Mouse (Mus musculus) right cerebral cortex, adult 2 months (tissue): ENCODE measurements around the gene Rbmxl2.

Experiments used
- DNase-seq, 2 experiments: peaks; one replicate each; pipeline ENCODE4 v3.0.0; 2021 to 2022; ENCODE audit warnings: low spot score in 2 of 2

Gene Rbmxl2

DNA sequence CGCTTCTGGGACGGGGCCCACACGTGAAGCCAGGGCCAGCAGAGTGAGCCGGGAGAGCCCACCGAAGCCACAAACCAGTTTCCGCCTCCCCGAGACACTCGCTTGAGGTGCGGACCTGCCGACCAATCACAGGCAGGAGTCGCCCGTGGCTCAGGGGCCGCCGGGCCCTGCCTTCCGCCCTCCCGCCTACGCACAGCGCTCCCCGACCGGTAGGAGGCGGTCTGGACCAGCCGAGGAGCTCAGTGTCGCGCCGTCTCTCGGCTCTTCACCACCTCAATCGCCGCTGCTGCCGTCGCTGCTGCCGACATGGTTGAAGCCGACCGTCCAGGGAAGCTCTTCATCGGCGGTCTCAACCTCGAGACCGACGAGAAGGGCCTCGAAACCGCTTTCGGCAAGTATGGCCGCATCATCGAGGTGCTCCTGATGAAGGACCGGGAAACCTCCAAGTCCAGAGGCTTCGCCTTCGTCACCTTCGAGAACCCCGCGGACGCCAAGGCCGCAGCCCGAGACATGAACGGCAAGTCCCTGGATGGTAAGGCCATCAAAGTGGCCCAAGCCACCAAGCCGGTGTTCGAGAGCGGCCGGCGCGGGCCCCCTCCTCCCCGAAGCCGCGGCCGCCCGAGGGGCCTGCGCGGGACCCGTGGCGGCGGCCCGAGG lies at the start of gene Rbmxl2:
TSS of gene Rbmxl2 (plus strand) at position 242 of the 657 bp plus-strand sequence.
- DNase-seq, result no peak

- no peak for DNase-seq
These were observed 42.6 kb upstream of the Rbmxl2 start, which contains the start of gene Nlrp14 for GRCm38 (mm10) chr7:107166690-107167089. Gene Nlrp14, plus strand, starts transcription at chr7:107166990.

- no peak for DNase-seq
These were observed 28.8 kb upstream of the Rbmxl2 start for GRCm38 (mm10) chr7:107180406-107180805.

DNA sequence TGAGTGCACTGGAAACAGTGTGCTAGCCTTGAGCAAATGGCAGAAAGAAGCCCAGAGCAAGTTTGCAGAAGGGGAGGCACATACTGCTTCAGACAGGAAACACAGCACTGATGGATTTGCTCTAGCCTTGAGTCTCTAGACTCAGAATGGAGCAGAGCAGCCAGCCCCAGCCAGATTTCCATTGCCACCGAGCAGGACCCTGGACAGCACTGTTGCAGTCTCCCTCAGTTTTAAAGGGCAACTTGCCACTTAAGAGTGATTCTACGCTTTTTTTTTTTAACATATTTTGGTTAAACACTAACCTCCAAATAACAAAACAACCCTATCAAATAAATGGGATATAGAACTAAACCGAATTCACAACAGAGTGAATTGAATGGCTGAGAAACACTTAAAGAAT lies 7.4 kb upstream of the Rbmxl2 start:
- DNase-seq, result no peak

GRCm38 (mm10) chr7:107207843-107208242 lies 1.4 kb upstream of the Rbmxl2 start:
- DNase-seq, result no peak

- DNase-seq, result no peak
These were observed 906 bp downstream of the Rbmxl2 start for GRCm38 (mm10) chr7:107210126-107210576.

DNA sequence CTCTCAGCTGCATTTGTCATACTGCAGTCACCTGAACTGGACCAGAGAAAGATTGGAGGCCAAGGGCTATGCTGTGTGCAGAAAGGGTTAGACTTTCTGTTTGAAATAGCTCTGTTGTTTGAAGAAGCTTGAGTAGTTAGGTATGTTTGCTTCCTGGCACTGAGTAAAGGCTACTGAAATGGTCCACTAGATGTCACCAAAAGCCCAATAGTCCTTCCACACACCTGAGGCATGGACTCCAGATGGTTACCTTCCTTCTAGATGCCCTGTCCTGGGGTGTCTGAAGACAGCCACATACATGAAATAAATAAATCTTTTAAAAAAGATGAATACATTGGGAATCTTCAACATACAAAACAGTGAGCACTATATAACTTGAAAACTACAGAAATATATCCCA lies 6.5 kb downstream of the Rbmxl2 start:
- peak; percentile 17 to 26 for DNase-seq

GRCm38 (mm10) chr7:107216845-107217244 lies 7.6 kb downstream of the Rbmxl2 start:
- no peak for DNase-seq

GRCm38 (mm10) chr7:107236854-107237253 lies 27.6 kb downstream of the Rbmxl2 start:
- DNase-seq, result no peak

DNA sequence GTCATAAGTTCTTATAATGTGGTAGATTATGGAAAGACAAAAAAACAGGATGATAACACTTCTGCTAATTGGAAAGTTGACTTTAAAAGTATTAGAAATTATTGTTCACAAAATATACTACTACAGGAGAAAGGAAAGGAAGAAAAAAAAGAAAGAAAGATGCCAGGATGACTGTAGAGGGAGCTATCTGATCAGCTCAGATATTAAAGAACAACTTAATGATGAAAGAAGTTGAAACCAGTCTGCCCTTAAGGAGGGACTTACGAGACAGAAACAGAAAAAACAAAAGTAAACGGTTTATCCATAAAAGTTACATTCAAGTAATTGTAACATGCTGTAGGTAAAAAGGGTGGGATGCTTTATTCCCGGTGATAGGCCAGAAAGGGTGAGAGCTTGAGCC lies 28.3 kb downstream of the Rbmxl2 start:
- DNase-seq, result no peak

DNA sequence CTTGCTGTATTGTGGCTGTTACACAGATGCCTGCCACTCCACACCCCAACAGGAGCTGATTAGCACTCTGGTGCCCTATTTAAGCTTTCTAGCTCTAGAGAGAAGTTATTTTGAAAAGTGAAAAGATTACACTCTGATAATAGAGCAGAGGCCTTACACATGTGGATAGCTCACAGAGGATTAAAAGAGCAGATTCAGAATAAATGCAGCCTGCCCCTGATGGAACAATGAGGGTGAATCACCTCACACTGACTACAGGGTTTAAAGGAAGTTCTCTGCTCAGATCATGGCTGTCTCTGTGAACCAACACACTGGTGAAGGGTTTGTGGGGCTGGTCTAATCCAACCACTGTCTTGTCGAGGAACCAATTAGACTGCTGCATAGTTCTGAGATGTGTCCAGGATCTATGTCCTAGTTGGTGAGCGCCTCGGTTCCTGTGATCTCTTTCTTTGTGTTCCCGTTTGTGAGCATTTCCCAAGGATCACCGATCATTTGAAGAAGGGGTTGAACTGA lies 32.2 kb downstream of the Rbmxl2 start:
- DNase-seq, result no peak

DNA sequence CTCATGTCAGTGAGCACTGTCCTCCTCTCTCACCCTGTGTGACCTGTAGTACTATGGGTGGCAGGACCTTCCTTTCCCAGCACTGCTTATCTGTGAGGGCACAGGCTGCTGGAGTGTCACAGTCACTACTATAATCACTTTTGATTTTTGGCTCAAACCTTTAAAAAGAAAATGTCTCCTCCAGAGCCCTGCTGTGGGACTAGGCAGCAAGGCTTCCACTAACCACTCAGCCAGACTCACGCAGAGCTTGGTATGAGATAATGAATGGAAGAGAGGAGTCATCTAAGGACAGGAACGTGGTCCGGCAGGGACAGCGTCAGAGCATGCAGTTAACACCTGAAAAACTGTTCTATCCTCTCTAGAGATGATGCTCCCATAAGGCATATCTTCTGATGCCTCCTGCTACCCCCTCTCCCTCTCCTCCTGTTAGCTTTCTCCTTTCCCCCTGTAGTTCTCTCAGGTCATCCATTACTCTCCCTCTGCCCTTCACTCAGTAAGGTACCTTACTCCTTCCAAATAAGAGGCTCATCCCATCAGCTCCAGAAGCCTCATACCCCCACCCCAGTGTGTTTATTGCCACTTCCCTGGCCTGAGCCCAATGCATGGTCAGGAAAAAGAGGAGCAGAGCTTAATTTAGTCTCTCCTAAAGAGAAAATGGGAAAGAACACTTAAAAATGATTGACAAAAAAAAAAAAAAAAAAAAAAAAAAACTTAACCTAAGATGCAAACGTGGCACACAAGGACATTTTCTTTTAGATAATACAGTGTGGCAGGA lies 41.2 kb downstream of the Rbmxl2 start:
- no peak for DNase-seq

- DNase-seq, result peak; percentile 2 to 13
These were observed 44.1 kb downstream of the Rbmxl2 start for GRCm38 (mm10) chr7:107253355-107253754.

- no peak for DNase-seq
These were observed 50.7 kb downstream of the Rbmxl2 start for GRCm38 (mm10) chr7:107259936-107260335.
